Mouse (Mus musculus) B cell, adult 2 months (primary cell): ENCODE measurements around the gene Rpl11.
"Not testable (repeated sequence)": the region's sequence is repeated elsewhere in the genome, so short reads cannot be mapped to it uniquely, and the experiment has no call there.

Experiments
- DNase-seq, 2 experiments: peaks; one replicate each; pipeline ENCODE4 v3.0.0; 2022

Rpl11 gene

DNA sequence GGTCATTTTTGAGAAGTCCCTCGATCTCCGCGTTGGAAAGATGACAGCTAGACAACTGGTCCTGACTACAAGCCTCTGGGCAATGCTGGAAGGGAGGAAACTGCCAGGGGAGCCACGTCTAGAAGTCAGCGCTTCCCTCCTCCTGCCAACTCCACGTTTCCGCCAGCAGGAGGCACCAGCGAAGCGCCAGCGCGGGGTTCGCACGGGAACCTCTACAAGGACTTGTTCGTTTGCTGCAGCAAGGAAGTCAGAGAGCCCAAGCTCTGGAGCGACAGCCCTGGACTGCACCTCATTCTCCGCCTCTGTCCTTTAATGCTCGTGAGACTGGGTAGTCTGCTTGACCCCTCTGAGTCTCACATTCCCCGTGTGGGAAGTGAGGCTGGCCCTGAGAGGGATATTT is 16.7 kb upstream of the Rpl11 start:
- DNase-seq, result peak; percentile 88

DNA sequence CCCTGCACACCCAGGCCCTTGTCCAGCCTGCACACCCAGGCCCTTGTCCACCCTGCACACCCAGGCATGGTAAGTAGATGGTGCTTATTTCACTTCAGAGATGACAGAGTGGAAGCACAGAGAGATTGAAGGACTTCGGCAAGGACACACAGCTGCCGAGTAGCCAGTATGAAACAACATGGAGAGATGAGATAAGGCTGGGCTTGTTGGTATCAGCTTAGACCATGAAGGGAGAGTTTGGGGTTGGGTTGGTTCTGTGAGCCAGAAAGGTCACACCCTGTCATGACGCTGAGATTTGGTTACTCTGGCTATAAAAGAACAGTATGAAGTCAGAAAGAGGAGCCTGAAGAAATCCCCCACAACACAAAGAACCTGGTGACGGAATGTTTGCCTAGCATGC is 16.1 kb upstream of the Rpl11 start:
- DNase-seq, result no peak

DNA sequence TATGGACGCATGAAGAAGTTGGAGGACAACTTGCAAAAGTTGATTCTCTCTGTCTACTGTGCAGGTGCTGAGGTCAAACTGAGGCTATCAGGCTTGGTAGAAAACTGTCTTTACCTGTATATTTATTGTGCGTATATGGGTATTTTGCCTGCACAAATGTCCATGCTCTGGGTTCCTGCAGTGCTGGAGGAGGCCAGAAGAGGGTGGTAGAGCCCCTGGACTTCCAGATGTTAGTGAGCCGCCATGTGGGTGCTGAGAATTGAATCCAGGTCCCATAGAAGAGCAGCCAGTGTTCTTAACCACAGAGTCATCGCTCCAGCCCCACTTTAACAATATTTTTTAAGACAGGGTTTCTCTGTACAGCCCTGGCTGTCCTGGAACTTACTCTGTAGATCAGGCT is 9.9 kb upstream of the Rpl11 start:
- no peak for DNase-seq

DNA sequence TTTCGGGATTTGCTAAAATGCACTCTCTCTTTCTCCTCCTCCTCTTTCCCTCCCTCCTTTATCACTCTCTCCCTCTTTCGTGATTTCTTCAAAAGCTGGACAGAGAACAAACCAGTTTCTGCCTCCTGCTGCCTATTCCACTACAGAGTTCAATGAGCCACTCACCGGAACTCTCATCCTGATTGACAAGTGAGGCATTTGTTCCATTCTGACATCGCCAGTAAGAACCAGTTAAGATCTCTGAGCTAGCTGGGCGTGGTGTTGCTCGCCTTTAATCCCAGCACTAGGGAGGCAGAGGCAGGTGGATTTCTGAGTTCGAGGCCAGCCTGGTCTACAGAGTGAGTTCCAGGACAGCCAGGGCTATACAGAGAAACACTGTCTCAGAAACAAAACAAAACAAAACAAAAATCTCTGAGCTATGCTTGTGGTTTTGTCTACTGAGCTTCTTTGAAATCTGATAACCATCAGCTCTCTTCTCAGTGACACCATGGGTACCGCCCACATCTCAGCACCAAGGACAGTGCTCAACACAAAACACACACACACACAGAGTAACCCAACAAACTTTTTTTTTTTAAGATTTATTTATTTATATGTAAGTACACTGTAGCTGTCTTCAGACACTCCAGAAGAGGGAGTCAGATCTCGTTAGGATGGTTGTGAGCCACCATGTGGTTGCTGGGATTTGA is 6.7 kb upstream of the Rpl11 start:
- not testable (repeated sequence) for DNase-seq

DNA sequence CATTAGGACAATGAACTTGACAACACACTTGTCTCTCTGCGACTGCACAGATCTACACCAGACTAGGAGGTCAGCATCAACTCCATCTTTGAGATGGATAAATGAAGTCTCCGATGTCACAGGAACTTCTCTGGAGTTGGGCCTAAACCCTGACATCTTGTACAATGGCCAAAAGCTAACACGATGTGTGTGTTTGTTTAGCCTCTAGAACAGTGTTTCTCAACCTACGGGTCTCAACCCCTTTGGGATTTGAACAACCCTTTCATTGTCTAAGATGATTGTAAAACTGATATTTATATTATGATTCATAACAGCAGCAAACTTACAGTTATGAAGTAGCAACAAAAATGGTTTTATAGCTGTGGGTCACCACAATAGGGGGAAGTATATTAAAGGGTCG is 4.7 kb upstream of the Rpl11 start:
- no peak for DNase-seq

- DNase-seq, result no peak
Observed at GRCm38 (mm10) chr4:136056030-136056429, 2.8 kb upstream of the Rpl11 start.

- DNase-seq, result peak in 1 of 2 experiments; percentile 16
Observed at GRCm38 (mm10) chr4:136053843-136054242, 615 bp upstream of the Rpl11 start.

DNA sequence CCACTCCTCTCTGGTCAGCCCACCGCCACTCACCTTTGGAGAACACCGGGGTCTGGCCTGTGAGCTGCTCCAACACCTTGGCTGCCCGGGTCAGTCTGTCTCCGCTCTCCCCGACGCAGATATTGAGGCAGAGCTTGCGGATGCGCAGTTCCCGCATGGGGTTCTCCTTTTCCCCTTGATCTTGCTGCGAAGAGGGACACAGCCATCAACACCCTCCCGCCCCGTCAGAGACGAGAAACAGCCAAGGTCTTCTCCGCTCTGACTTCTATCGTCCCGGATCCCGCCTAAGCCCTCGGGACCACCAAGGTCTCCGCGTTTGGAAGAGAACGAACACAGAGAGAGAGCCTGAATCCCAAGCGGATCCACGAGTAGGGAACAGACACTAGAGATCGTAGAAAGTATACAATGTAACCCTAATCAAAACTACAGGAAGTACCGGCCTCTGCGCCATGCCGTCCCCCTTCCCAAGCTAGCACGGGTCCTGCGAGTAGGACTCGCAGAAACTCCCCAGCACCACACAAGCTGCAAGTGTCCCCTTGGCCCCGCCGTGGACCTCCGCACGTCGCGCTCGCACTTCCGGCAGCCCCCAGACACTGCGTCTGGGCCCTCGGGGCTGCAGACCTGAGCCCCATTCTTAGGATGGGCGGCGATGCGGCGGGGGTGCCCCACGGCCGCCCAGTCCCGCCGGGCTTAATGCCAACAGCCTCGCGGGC is 538 bp downstream of the Rpl11 start:
- DNase-seq, result no peak

DNA sequence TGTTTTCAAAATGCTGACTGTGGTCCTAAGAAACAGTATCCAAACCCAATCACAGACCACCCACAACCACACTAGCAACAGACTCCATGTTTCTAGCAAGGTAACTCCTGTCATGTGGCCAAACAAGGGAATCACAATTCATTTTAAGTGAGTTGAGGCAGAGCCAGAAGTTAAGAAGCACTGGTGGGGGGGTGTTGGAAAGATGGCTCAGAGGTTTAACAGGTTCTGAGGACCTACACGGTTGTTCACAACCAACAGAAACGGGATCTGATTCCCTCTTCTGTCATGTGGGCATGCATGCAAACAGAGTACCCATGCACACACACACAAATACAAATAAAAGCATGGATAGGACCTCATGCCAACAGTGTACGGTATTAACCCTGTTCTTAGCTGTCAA is 1.2 kb downstream of the Rpl11 start:
- DNase-seq, result no peak

DNA sequence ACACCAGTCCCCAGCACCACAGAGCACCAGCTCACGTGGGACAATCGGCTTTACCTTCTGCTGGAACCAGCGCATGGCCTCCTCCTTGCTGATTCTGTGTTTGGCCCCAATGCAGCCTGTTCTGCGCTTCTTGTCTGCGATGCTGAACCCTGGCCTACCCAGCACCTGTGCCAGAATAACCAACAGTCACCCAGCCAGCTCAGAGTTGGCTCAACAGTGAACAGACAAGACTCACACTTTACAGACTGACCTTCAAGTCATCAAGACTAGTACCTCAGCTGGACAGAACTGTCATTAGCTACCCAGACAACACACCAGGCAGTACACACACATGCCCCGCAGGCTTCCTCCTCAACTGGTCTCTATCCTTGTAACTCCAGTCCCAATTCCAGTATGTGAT is 3.0 kb downstream of the Rpl11 start:
- no peak for DNase-seq

- DNase-seq, result no peak
Observed at GRCm38 (mm10) chr4:136048291-136049032, 4.8 kb downstream of the Rpl11 start.

GRCm38 (mm10) chr4:136047626-136048025 is 5.6 kb downstream of the Rpl11 start:
- no peak for DNase-seq

DNA sequence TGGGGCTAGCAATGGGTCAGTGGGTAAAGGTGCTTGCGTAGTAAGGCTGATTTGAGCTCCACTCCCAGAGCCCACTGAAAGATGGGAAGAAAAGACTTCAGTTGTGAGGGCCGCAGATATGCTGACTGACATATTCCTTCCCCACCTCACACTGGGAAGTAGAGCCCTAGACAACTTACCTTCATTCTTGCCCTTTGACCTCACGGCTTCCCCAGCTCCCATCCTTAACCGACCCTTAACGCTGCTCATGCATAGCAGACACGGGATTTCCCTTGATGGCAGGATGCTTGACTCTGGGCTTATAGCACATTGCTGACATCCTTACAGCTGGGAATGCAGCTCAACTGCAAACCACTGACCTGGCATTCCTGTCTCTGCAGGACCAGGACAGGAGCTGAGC is 6.3 kb downstream of the Rpl11 start:
- no peak for DNase-seq

- DNase-seq, result no peak
Observed at GRCm38 (mm10) chr4:136045091-136045490, 8.1 kb downstream of the Rpl11 start.

GRCm38 (mm10) chr4:136043784-136044400 is 9.3 kb downstream of the Rpl11 start:
- DNase-seq, result no peak

GRCm38 (mm10) chr4:136035078-136035477 is 18.1 kb downstream of the Rpl11 start:
- no peak for DNase-seq

DNA sequence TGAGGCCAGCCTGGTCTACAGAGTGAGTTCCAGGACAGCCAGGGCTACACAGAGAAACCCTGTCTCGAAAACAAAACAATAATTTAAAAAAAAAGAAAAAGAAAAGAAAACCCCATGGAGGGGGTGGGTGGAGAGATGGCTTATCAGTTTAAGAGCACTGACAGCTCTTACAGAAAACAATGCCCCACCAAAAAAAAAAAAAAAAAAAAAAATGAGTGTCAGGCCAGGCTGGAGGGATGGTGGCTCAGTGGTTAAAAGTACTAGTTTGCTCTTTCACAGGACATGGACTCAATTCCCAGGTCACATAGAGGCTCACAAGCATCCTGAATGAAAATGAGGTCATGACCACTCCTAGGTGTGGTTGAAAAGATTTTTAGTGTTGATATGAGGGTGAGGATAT is 20.0 kb downstream of the Rpl11 start:
- DNase-seq, result no peak

DNA sequence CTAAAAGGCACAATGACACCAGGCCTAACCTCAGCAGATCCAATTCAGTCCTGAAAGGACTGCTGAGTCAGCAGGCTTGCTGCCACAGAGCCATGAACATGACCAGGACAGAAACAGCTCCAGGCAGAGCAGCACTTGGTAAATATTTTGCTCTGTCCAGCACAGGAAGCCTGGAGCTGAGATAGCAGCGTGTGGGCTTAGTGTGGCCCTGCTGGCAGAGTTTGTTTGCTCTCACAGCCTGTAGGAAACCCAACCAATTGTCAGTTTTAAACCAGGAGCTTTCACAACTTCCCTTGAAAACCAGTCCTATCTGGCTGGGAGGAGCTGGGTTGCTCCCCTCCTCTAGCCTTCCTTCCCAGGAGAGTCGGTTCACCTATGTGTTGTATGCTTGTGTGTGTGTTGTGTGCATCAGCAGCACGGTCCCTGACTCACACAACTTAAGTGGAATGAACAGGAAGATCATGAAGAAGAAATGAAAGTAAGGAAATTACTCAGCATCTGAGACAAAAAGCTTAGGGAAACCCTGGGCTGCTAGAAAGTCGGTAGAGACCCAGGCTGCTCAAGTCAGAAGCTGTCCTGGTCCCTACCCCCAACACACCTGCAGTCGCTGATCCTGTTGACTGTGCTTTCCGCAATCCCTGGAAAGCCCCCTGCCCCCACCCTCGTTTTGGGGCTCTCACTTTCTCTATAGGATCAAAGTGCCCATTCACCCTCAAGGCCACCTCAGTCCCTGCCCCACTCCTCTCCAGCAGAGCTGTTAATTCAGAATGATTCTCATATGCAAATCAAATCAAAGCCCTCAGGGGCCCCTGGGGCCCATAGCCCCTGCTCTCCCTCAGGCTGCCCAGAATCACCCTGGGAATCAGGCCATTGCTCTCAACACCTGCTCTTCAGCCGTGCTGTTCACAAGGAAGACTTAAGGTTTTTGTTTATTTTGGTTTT is 22.0 kb downstream of the Rpl11 start:
- peak; percentile 23 to 40 for DNase-seq

GRCm38 (mm10) chr4:136028689-136029088 is 24.5 kb downstream of the Rpl11 start:
- no peak for DNase-seq

DNA sequence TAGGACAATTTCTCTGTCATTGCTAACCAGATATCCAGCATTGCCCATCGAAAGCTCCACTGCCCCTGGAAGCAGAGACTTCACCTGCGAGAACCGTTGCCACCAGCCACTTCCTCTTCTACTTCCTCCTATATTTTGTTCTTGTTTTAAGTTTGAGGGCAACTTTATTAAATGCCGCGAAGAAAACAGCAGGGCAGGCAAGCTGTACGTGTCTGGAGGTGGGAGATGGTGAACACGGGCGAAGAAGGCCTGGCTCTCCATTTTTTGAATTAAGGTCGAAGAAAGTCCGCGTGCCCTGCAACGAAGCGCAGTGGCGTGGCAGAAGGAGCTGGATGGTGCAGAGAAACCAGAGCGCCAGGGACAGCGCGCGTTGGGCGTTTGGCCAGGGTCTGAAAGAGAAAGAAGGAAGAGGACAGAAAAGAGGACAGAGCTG is 25.1 kb downstream of the Rpl11 start:
- peak; percentile 66 to 68 for DNase-seq

DNA sequence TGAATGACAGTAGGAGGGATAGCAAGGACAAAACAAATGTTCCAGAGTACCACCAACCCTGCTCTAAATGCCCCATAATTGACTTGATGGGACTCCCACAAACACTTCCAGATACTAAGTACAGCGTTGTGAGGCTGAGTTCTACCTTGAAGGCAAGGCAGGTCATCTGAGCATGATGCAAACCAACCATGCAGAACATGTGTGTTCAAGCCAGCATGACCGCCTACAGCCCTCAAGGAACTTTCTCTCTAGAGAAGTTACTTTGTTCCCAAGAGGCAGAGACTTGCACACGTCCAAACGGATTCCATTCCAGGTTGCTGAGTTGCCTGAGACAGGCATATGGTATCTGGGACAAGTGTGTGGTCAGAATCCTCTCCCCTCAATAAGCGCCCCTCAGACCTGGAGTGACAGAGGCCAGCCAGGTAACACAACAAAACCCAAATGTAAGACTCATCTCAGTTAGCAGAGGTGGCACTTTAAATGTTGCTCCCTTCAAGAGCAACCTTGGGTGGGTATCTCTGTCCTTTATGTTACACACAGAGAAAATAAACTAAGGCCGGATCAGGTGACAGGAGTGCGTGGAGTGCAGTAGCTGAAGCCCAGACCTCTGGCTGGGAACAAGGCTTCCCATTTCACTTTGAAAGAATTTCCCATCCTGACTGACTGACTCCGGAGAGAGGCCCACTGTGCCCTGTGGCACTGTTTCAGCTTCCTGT is 25.7 kb downstream of the Rpl11 start:
- DNase-seq, result peak; percentile 31 to 40

DNA sequence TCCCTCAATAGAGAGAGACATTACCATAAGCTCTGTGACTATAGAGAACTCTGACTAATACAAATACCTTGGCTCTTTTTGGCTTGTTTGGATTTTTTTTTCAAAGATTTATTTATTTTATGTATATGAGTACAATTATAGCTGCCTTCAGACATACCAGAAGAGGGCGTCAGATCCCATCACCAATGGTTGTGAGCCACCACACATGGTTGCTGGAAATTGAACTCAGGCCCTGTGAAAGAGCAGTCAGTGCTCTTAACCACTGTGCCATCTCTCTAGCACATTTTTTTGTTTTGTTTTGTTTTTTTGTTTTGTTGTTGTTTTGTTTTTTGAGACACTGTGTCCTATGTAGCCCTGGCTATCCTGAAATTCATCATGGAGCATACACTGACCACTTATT is 27.9 kb downstream of the Rpl11 start:
- DNase-seq, result no peak
